Mouse (Mus musculus) limb, embryonic 13.5 days (tissue): ENCODE measurements at regions not wholly inside any gene's neighbourhood (a gene's known extent, or its start where the extent isn't known, plus 50 kb on each side); places are given as distances from the start of the nearest gene placed in this dataset.
"Not testable (repeated sequence)": the region's sequence is repeated elsewhere in the genome, so short reads cannot be mapped to it uniquely, and the experiment has no call there.

Experiments
- ATAC-seq: fragments of 200-750 bp; cut with Nextera tagmentation; 2 replicates; pipeline ENCODE4 v1.8.0; 2017; ENCODE audit warnings: low read depth, moderate number of reproducible peaks, moderate TSS enrichment; ENCODE audit not compliant: low FRiP score
- H3K27ac ChIP-seq: fragments of 300-500 bp; sonication (generic); 2 replicates; pipeline ENCODE4 v1.5.1; 2015; ENCODE audit warnings: inconsistent platforms, mild to moderate bottlenecking, moderate library complexity
- H3K27me3 ChIP-seq: fragments of 300-500 bp; sonication (generic); 2 replicates; pipeline ENCODE4 v1.6.1; 2015; ENCODE audit warnings: mild to moderate bottlenecking, inconsistent platforms
- H3K36me3 ChIP-seq: fragments of 300-500 bp; sonication (generic); 2 replicates; pipeline ENCODE4 v1.6.1; 2015; ENCODE audit warnings: inconsistent platforms, mild to moderate bottlenecking, moderate library complexity
- H3K4me1 ChIP-seq: fragments of 300-500 bp; sonication (generic); 2 replicates; pipeline ENCODE4 v1.6.1; 2015; ENCODE audit warnings: inconsistent platforms
- H3K4me2 ChIP-seq: fragments of 300-500 bp; sonication (generic); replicated peaks from 2 replicates; pipeline ENCODE4 v1.6.1; 2015; ENCODE audit warnings: inconsistent platforms, mild to moderate bottlenecking, moderate library complexity
- H3K4me3 ChIP-seq: fragments of 300-500 bp; sonication (generic); 2 replicates; pipeline ENCODE4 v1.5.1; 2015; ENCODE audit warnings: moderate library complexity, mild to moderate bottlenecking, inconsistent platforms
- H3K9ac ChIP-seq: fragments of 300-500 bp; sonication (generic); 2 replicates; pipeline ENCODE4 v1.6.1; 2015; ENCODE audit warnings: mild to moderate bottlenecking, inconsistent platforms
- H3K9me3 ChIP-seq: fragments of 300-500 bp; sonication (generic); 2 replicates; pipeline ENCODE4 v1.6.1; 2016; ENCODE audit warnings: inconsistent platforms
- WGBS: fragments of 180-500 bp; shearing (Covaris S2); methylation state at CpG from one replicate; pipeline ENCODE4 v1.1.7; 2015; 5-methylcytosine and 5-hydroxymethylcytosine counted together

DNA sequence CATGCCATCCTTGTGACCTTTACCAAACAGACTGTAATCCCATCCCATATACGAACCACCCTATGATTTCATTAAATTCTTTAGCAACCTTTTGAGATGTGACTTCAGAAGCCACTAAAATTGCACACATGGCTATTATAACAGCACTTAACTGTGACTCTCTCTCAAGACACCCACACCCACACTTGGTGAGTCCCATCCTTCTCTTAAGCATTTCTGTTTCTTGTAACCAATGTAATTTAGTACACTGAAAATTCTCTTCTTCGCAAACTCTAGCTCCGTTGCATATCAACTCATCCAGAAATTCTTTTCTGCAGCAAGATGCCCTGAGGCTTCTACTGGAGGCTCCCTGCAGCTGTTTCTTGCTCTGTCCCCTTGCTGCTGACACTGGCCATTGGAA, 88.4 kb upstream of the Rmdn2 start:
- Histone ChIP-seq H3K27ac (no peak overlapping the region), H3K27me3 (no peaks in the 10 kb centered on the region), H3K9ac (no peak overlapping the region), H3K4me1 (0 out of 2 replicates have a peak, but pooled peaks cover 9% of the 10 kb centered on the region), H3K9me3 (no peaks in the 10 kb centered on the region), H3K4me2 (no peak overlapping the region), H3K4me3 (no peak overlapping the region), H3K36me3 (no peaks in the 10 kb centered on the region)
- WGBS: 89% methylated on average over 3 of the region's 3 CpGs
- ATAC-seq: no peak

DNA sequence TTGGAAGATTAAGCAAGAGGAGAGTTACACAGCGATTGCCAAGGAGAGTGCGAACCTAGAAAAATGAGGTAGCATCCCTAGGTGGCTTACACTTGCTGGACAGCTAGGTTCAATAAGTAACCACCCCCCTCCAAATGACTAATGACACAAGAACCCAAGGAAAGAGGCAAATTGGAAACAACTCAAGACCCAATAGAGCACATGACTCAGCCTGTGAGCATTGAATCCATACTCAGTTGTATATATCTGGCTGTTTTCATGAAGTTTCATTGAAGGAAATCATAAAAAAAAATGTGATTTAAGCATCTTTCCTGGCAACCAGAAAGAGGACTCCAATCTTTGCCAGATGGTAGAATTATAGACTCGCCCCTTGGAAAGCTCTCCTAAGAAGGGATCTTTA, 84.3 kb upstream of the Rmdn2 start:
- ATAC-seq: peak; percentile 44; the same call in 1 of the 2 replicates
- Histone ChIP-seq H3K4me2 (no peak overlapping the region), H3K4me1 (0 out of 2 replicates have a peak, but pooled peaks cover 6% of the 10 kb centered on the region), H3K27ac (no peak overlapping the region), H3K9ac (no peak overlapping the region), H3K36me3 (no peaks in the 10 kb centered on the region), H3K9me3 (no peaks in the 10 kb centered on the region), H3K4me3 (no peak overlapping the region), H3K27me3 (no peaks in the 10 kb centered on the region)
- WGBS: 79% methylated on average over 3 of the region's 3 CpGs

GRCm38 (mm10) chr17:79536549-79536948, 75.1 kb upstream of the Rmdn2 start:
- 58% methylated on average over 4 of the region's 4 CpGs for WGBS
- H3K27me3 ChIP-seq: no peaks in the 10 kb centered on the region
- H3K4me1 ChIP-seq: no peaks in the 10 kb centered on the region
- H3K4me2 ChIP-seq: no peak overlapping the region
- H3K27ac ChIP-seq: no peak overlapping the region
- no peaks in the 10 kb centered on the region for H3K36me3 ChIP-seq
- H3K4me3 ChIP-seq: no peak overlapping the region
- no peak overlapping the region for H3K9ac ChIP-seq
- H3K9me3 ChIP-seq: no peaks in the 10 kb centered on the region
- ATAC-seq: no peak

DNA sequence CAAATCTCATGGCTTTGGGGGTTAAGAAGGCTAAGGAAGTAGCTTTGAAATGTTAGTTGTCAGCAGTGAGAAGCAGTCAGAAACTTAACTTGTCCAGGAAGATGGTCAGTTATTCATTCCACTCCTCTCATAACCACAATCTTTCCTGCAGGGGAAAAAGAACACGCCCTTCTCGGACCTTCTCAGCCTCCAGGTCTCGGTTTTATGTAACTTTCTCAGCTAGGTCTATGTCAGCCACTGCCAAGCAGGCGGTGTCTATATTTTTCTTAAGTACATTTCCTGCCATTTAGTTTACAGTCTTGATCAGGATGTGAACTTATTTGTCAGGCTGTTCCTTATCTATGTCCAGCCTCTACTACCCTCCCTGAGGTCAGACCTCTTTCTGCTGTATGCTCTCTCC, 72.9 kb upstream of the Rmdn2 start:
- H3K9ac ChIP-seq: no peak overlapping the region
- no peak for ATAC-seq
- no peaks in the 10 kb centered on the region for H3K36me3 ChIP-seq
- no peak overlapping the region for H3K27ac ChIP-seq
- no peaks in the 10 kb centered on the region for H3K9me3 ChIP-seq
- no peaks in the 10 kb centered on the region for H3K4me1 ChIP-seq
- 88% methylated on average over 4 of the region's 4 CpGs for WGBS
- no peaks in the 10 kb centered on the region for H3K27me3 ChIP-seq
- H3K4me3 ChIP-seq: no peak overlapping the region
- H3K4me2 ChIP-seq: no peak overlapping the region

GRCm38 (mm10) chr17:79540038-79540437, 71.6 kb upstream of the Rmdn2 start:
- Histone ChIP-seq H3K4me2 (no peak overlapping the region), H3K27me3 (no peaks in the 10 kb centered on the region), H3K36me3 (no peaks in the 10 kb centered on the region), H3K9me3 (no peaks in the 10 kb centered on the region), H3K4me3 (no peak overlapping the region), H3K4me1 (no peaks in the 10 kb centered on the region), H3K27ac (no peak overlapping the region), H3K9ac (no peak overlapping the region)
- no peak for ATAC-seq
- WGBS: 60% methylated on average over 1 of the region's 1 CpGs

DNA sequence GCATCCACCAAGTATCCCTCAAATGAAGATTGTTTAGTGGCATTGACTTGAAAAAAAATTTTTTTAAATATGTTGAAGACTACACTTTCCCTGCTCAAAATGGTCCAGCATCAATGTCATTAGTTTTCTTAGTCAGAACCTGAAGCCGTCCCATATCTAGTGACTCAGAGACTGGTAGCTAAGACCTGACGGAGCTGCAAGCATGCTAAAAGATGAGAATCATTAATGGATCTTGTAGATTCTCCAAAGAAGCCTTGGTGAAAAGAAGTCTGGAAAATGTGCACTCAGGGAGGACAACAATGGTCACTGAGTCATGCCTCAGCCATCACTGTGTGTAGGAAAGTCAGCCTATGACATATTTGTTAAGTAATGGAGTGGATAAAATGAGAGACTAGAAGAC, 71.2 kb upstream of the Rmdn2 start:
- Histone ChIP-seq H3K4me3 (no peak overlapping the region), H3K27me3 (no peaks in the 10 kb centered on the region), H3K9me3 (no peaks in the 10 kb centered on the region), H3K27ac (no peak overlapping the region), H3K4me2 (no peak overlapping the region), H3K9ac (no peak overlapping the region), H3K36me3 (no peaks in the 10 kb centered on the region), H3K4me1 (no peaks in the 10 kb centered on the region)
- no peak for ATAC-seq
- 90% methylated on average over 2 of the region's 2 CpGs for WGBS

DNA sequence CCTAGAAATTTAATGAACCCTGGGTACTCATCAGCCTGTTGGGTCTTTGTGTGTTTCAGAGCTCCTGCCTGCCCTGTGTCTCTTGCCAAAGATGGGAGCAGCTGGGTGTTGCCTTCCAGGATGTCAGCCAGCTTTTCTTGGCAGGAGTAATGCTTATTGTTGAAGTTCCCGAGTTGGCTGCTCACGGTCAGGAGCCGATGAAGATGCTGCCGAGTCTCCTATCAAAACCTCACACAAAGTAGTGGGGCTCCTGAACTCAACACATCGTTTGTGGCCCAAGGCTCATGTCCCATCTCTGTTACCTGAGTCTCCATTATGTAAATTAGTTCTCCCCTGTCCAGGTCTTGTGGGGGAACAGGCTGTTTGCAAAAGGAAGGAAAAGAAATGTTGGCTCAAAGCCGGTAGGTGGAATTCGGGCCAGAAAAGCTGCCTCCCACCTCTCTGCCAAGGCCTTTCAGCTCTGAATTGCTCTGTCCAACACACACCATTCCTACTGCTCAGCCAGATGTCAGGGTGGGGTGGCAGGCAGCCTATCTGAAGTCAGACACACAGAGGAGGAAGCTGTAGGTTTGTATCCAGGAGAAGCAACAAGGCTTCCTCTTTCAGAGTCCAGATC, 67.6 kb upstream of the Rmdn2 start:
- no peak overlapping the region for H3K4me3 ChIP-seq
- 78% methylated on average over 7 of the region's 7 CpGs for WGBS
- no peak overlapping the region for H3K4me2 ChIP-seq
- ATAC-seq: no peak
- H3K27me3 ChIP-seq: no peaks in the 10 kb centered on the region
- no peaks in the 10 kb centered on the region for H3K36me3 ChIP-seq
- no peak overlapping the region for H3K9ac ChIP-seq
- H3K4me1 ChIP-seq: no peaks in the 10 kb centered on the region
- H3K9me3 ChIP-seq: no peaks in the 10 kb centered on the region
- H3K27ac ChIP-seq: 0 out of 2 replicates have a peak overlapping the region, but pooled peaks have one; percentile 28

DNA sequence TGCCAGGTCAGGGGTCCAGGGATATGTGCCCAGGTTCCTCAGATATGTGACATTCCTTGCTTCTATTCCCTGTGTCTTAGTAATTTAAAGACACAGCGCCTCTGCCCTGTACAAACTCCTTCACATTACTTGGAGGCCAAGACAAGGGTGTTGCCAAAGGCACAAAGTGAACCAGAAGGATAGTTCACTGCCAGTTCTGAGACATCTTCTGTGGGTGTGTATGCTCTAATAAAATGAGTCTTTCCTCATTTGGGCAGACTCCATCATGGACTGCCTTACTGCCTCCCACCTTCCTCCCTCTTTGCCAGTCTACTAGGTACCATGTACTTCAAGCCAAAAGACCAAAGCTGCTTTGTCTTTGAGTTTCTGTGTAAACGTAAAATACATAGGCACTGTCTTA, 65.8 kb upstream of the Rmdn2 start:
- no peaks in the 10 kb centered on the region for H3K9me3 ChIP-seq
- no peak overlapping the region for H3K4me2 ChIP-seq
- ATAC-seq: no peak
- H3K27me3 ChIP-seq: no peaks in the 10 kb centered on the region
- H3K4me3 ChIP-seq: no peak overlapping the region
- no peak overlapping the region for H3K9ac ChIP-seq
- WGBS: 78% methylated on average over 2 of the region's 2 CpGs
- no peaks in the 10 kb centered on the region for H3K4me1 ChIP-seq
- no peaks in the 10 kb centered on the region for H3K36me3 ChIP-seq
- H3K27ac ChIP-seq: no peak overlapping the region

- 89% methylated on average over 2 of the region's 2 CpGs for WGBS
- no peaks in the 10 kb centered on the region for H3K27me3 ChIP-seq
- H3K36me3 ChIP-seq: no peaks in the 10 kb centered on the region
- no peak overlapping the region for H3K4me3 ChIP-seq
- H3K27ac ChIP-seq: no peak overlapping the region
- no peaks in the 10 kb centered on the region for H3K9me3 ChIP-seq
- H3K9ac ChIP-seq: no peak overlapping the region
- H3K4me2 ChIP-seq: no peak overlapping the region
- no peaks in the 10 kb centered on the region for H3K4me1 ChIP-seq
- ATAC-seq: no peak
Measured at GRCm38 (mm10) chr17:79547075-79547474, 64.6 kb upstream of the Rmdn2 start.

DNA sequence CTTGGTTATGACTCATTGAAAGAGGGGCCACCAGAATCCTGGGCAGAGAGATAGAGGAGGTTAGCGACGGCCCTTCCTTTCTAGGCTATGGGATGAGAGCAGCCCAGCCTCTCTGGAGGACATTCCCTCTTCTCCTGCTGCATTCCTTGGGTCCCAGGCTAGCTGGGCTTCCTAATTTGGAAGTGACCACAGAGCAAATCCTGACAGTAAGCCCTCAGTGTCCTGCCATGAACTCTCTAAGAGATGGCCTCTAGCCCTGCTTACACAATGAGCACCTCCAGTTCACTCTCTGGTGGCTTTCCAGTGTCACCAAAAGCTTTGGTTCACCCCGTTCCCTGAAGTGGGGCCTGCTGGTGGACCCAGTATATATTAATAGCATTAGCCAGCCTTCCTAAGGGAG, 64.1 kb upstream of the Rmdn2 start:
- Histone ChIP-seq H3K36me3 (no peaks in the 10 kb centered on the region), H3K9me3 (no peaks in the 10 kb centered on the region), H3K4me2 (no peak overlapping the region), H3K4me3 (no peak overlapping the region), H3K27me3 (no peaks in the 10 kb centered on the region), H3K27ac (no peak overlapping the region), H3K4me1 (no peaks in the 10 kb centered on the region), H3K9ac (no peak overlapping the region)
- WGBS: 89% methylated on average over 3 of the region's 3 CpGs
- no peak for ATAC-seq

DNA sequence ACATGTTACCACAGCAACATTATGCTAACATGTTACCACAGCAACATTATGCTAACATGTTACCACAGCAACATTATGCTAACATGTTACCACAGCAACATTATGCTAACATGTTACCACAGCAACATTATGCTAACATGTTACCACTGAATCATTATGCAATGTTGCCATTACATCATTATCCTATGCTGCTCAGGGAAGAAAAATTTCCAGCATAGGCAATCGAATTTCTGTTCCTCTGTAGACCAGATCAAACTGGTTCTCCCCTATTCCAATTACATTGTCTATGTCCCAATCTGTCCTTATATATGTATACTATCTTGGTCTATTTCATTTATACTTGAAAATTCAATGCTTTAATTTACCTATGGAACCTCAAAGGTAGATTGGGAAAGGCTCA, 61.3 kb upstream of the Rmdn2 start:
- H3K4me3 ChIP-seq, H3K9ac ChIP-seq, H3K36me3 ChIP-seq, ATAC-seq, H3K9me3 ChIP-seq, H3K4me2 ChIP-seq, H3K27ac ChIP-seq, H3K27me3 ChIP-seq, H3K4me1 ChIP-seq: not testable (repeated sequence)
- WGBS: 73% methylated on average over 1 of the region's 1 CpGs

DNA sequence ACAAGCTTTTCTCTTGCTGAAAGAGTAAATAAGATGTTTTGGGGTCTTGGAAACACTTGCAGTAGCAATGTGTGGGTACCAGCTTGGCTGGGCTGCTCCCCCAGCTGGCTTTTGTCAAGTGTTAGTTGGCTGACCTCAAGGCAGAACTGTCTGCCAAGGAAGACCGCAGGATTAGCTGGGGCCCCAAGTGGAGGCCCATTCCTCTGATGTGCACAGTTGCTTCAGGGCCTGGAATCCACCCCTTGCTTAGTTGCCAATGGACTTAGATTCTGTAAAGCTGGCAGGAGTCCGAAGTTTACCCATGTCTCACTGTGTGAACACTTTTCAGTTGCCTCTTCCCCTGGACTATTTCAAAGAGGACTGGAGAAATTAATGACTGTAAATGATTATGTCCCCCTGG, 57.8 kb upstream of the Rmdn2 start:
- 77% methylated on average over 2 of the region's 2 CpGs for WGBS
- Histone ChIP-seq H3K36me3 (no peaks in the 10 kb centered on the region), H3K4me2 (no peak overlapping the region), H3K27me3 (no peaks in the 10 kb centered on the region), H3K27ac (no peak overlapping the region), H3K9me3 (no peaks in the 10 kb centered on the region), H3K9ac (no peak overlapping the region), H3K4me3 (no peak overlapping the region), H3K4me1 (no peaks in the 10 kb centered on the region)
- no peak for ATAC-seq

- no peak for ATAC-seq
- H3K27ac ChIP-seq: no peak overlapping the region
- no peaks in the 10 kb centered on the region for H3K36me3 ChIP-seq
- H3K4me2 ChIP-seq: no peak overlapping the region
- H3K4me3 ChIP-seq: no peak overlapping the region
- H3K4me1 ChIP-seq: no peaks in the 10 kb centered on the region
- 86% methylated on average over 1 of the region's 1 CpGs for WGBS
- H3K9me3 ChIP-seq: peaks cover 16% of the 10 kb centered on the region
- no peaks in the 10 kb centered on the region for H3K27me3 ChIP-seq
- no peak overlapping the region for H3K9ac ChIP-seq
Measured at GRCm38 (mm10) chr17:79555593-79555992, 56.1 kb upstream of the Rmdn2 start.
